Mouse (Mus musculus) monocyte, adult 59 days (primary cell): Measurements from ENCODE around the gene Btg4. TPM values are rescaled to one million over a fixed set of nuclear protein-coding genes. Genes with fewer than 3 reads are reported as not detected.

Experiments
- total RNA-seq, 2 experiments: library from RNA; stranded (reverse); gene quantifications; one replicate each; pipeline ENCODE4 v1.2.4; 2023

The Btg4 gene
- not detected for total RNA-seq

GRCm38 (mm10) chr9:51060601-51061000 is at the start of gene Btg4:
Btg4 (plus strand) TSS chr9:51060901.

GRCm38 (mm10) chr9:51076979-51077315 is 16.2 kb downstream of the Btg4 start, which contains the start of gene Layn:
Layn (minus strand) TSS chr9:51077094.

GRCm38 (mm10) chr9:51101756-51102425 is 41.2 kb downstream of the Btg4 start, which contains the start of gene 4833427G06Rik:
4833427G06Rik (minus strand) TSS chr9:51102078.

GRCm38 (mm10) chr9:51165312-51166180 is 104.8 kb downstream of the Btg4 start, which contains the start of gene Gm32742:
Gm32742 (minus strand) TSS chr9:51165517.

Other genes starting within 250 kb of the Btg4 start
- 10 to 100 TPM; 27.8 to 30.5 TPM for gene Ppp2r1b, start 215.6 kb upstream of the Btg4 start, total RNA-seq
- 10 to 100 TPM; 57.1 to 63.8 TPM for gene Sik2, start 51.8 kb upstream of the Btg4 start, total RNA-seq
- gene Layn, start 16.2 kb downstream of the Btg4 start, total RNA-seq = 10 to 100 TPM in 1 of 2 experiments, 1 to 10 TPM in 1; 8.0 to 10.6 TPM
- not detected for gene 4833427G06Rik, start 41.2 kb downstream of the Btg4 start, total RNA-seq
- not detected for gene Gm32742, start 104.6 kb downstream of the Btg4 start, total RNA-seq
- gene Pou2af1, start 152.8 kb downstream of the Btg4 start, total RNA-seq = 1 to 10 TPM; 1.7 to 2.4 TPM
- gene Colca2, start 217.7 kb downstream of the Btg4 start, total RNA-seq = not detected